Mouse (Mus musculus): ENCODE results near the gene Uts2b.

GRCm38 (mm10) chr16:27360059-27360458 lies 10.0 kb downstream of the Uts2b start:
- no peak for TF ChIP-seq POLR2A (IDR thresholded peaks at IDR 0.05; ENCODE audit: borderline replicate concordance, insufficient read depth, low read length)
- no peak for TF ChIP-seq CTCF (IDR thresholded peaks at IDR 0.05; ENCODE audit: borderline replicate concordance, insufficient read depth, low read depth, low read length)

All from cerebellum, adult 2 months (tissue).